In the genomic region with DNA sequence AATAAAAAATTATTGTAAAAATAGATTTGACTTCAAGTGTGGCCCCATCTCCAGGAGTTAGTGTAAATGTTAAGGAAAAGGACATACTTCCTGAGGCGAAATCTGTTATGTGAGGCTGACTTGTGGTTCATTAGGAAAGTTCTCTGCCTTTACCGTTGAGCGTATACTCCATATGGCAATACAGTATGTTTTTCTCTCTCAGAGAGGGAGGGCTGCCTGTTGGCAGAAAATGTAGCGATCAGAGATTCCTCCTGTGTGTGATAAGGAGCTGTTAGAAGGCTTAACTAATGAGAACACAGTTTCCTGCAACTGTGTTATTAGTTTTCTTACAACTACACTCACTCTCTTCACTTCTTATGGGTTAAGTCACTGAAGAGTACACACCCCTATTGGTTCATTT, we compare ENCODE assay signal across 22 mouse cellular contexts.
"Had no signal": no experiment of that assay in that cellular context is flagged by ENCODE, and none has a peak within 500 bp of the region (broad histone marks: within the 10 kb centered on the region; RNA-seq: fewer than 3 reads in every experiment).

No protein-coding gene starts in this region.

- H3K9me3 ChIP-seq: limb, embryonic 12.5 days; limb, embryonic 15.5 days; lung, embryonic 15.5 days; megakaryocyte, embryonic 14.5 days; midbrain, embryonic 12.5 days; midbrain, embryonic 15.5 days; neural tube, embryonic 13.5 days; stomach, embryonic 15.5 days had no signal

- H3K9ac ChIP-seq: limb, embryonic 12.5 days; limb, embryonic 15.5 days; liver, embryonic 14.5 days; liver, postnatal 0 days; lung, embryonic 15.5 days; midbrain, embryonic 12.5 days; midbrain, embryonic 15.5 days; neural tube, embryonic 13.5 days; stomach, embryonic 15.5 days had no signal

- H3K27ac ChIP-seq: kidney, postnatal 0 days; limb, embryonic 12.5 days; limb, embryonic 15.5 days; liver, embryonic 14.5 days; lung, embryonic 15.5 days; midbrain, embryonic 12.5 days; midbrain, embryonic 15.5 days; neural tube, embryonic 13.5 days; stomach, embryonic 15.5 days had no signal

- H3K4me2 ChIP-seq: limb, embryonic 12.5 days; limb, embryonic 15.5 days; liver, embryonic 11.5 days; lung, embryonic 15.5 days; midbrain, embryonic 12.5 days; midbrain, embryonic 15.5 days; neural tube, embryonic 13.5 days; stomach, embryonic 15.5 days had no signal

- H3K27me3 ChIP-seq: limb, embryonic 12.5 days; limb, embryonic 15.5 days; lung, embryonic 15.5 days; midbrain, embryonic 12.5 days; midbrain, embryonic 15.5 days; neural tube, embryonic 13.5 days; stomach, embryonic 15.5 days had no signal

- H3K36me3 ChIP-seq: limb, embryonic 12.5 days; limb, embryonic 15.5 days; lung, embryonic 15.5 days; midbrain, embryonic 12.5 days; midbrain, embryonic 15.5 days; neural tube, embryonic 13.5 days; stomach, embryonic 15.5 days had no signal

- DNase-seq: kidney, adult 2 months; kidney, postnatal 25 days; left cerebral cortex, postnatal 4 days; liver, postnatal 0 days; lung, postnatal 10 days; lung, postnatal 36 days; retina, postnatal 1 day; right cerebral cortex, postnatal 25 days; spleen, adult 18-20 months; thymus, postnatal 36 days had no signal

- H3K4me1 ChIP-seq: limb, embryonic 12.5 days; limb, embryonic 15.5 days; lung, embryonic 15.5 days; megakaryocyte, embryonic 14.5 days; midbrain, embryonic 12.5 days; midbrain, embryonic 15.5 days; neural tube, embryonic 13.5 days; stomach, embryonic 15.5 days had no signal

- H3K4me3 ChIP-seq: limb, embryonic 12.5 days; limb, embryonic 15.5 days; lung, embryonic 15.5 days; megakaryocyte, embryonic 14.5 days; midbrain, embryonic 12.5 days; midbrain, embryonic 15.5 days; myocyte; neural tube, embryonic 13.5 days; stomach, embryonic 15.5 days had no signal

- ATAC-seq: liver, postnatal 0 days; midbrain, embryonic 15.5 days had no signal
